ENCODE assay signal across 34 mouse cellular contexts in the genomic region with DNA sequence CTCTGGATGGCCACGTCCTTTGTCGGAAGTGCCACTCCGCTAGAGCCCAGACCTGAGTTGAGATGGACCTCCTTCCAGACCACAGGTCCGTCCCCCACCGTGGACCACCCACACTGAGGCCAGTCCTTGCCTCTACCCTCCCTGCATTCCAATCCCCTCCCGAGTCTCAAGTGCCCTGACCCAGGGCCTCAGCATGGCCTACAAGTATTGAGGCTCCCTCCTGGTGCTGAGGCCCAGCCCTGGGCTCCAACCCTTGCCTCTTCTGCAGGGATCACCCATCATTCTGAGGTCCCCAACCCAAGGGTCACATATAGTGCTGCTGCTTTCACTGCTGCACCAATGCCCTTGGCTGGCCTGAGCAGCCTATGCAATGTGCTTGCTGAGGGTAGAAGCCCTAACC. TPM values are rescaled to one million over a fixed set of nuclear protein-coding genes. Genes with fewer than 3 reads are reported as not detected.
DNase-seq lines count a peak whose midpoint lies in the region; ATAC-seq and TF ChIP-seq lines count a peak whose summit lies in the region.
"Had no signal": no experiment of that assay in that cellular context is flagged by ENCODE, and none has a peak within 500 bp of the region (broad histone marks: within the 10 kb centered on the region; RNA-seq: fewer than 3 reads in every experiment).

No protein-coding gene starts in this region.

- peaks cover 65% of the 10 kb centered on the region for H3K4me1 ChIP-seq in heart, embryonic 11.5 days (ENCODE audit: control insufficient read depth, insufficient read depth, low read length)
- peaks cover 60% of the 10 kb centered on the region for H3K4me1 ChIP-seq in lung, embryonic 16.5 days (replicated peaks; ENCODE audit: control insufficient read depth, insufficient read depth, low read length)
- H3K4me1 ChIP-seq in embryonic fibroblast, embryonic 13.5 days (ENCODE audit: control insufficient read depth, insufficient read depth, low read length), result peaks cover 26% of the 10 kb centered on the region
- H3K4me1 ChIP-seq in heart, embryonic 15.5 days (replicated peaks), result peaks cover 91% of the 10 kb centered on the region
- H3K4me1 ChIP-seq in forebrain, embryonic 15.5 days, result peaks cover 10% of the 10 kb centered on the region

- H3K9ac ChIP-seq in heart, embryonic 11.5 days (ENCODE audit: low read depth, low read length), result no peak overlapping the region; the same call in 1 of the 2 replicates
- peak overlapping the region; percentile 24; the same call in 1 of the 2 replicates for H3K9ac ChIP-seq in lung, embryonic 16.5 days (ENCODE audit: low read length)
- H3K9ac ChIP-seq in heart, embryonic 15.5 days, result no peak overlapping the region
- H3K9ac ChIP-seq in forebrain, embryonic 15.5 days (replicated peaks), result no peak overlapping the region
- H3K9ac ChIP-seq: hindbrain, embryonic 14.5 days; limb, embryonic 15.5 days; liver, embryonic 13.5 days; midbrain, embryonic 13.5 days had no signal

- 43% methylated on average over 6 of the region's 6 CpGs for WGBS in heart, embryonic 11.5 days (ENCODE audit: insufficient replicate concordance)
- WGBS in lung, embryonic 16.5 days, result 31% methylated on average over 6 of the region's 6 CpGs
- WGBS in heart, embryonic 15.5 days, result 48% methylated on average over 6 of the region's 6 CpGs
- 81% methylated on average over 6 of the region's 6 CpGs for WGBS in forebrain, embryonic 15.5 days

- TF ChIP-seq CTCF in embryonic fibroblast, embryonic 13.5 days (IDR thresholded peaks at IDR 0.05; ENCODE audit: borderline replicate concordance, insufficient read depth, low read length), result no peak

- ATAC-seq in heart, embryonic 11.5 days (replicated peaks; ENCODE audit: insufficient number of reproducible peaks, low FRiP score, low TSS enrichment), result no peak
- no peak for ATAC-seq in lung, embryonic 16.5 days (ENCODE audit: low read depth)
- ATAC-seq in heart, embryonic 15.5 days (replicated peaks; ENCODE audit: insufficient number of reproducible peaks, insufficient read depth, low FRiP score, low read depth), result no peak
- no peak for ATAC-seq in forebrain, embryonic 15.5 days (replicated peaks)
- ATAC-seq: CD4-positive, CD25-positive, alpha-beta regulatory T cell, adult 4 months; forebrain, embryonic 14.5 days; midbrain, embryonic 13.5 days had no signal

- no peak for DNase-seq in heart, adult 9 months (ENCODE audit: low spot score in 2 of 2)
- DNase-seq in lung, postnatal 36 days, result no peak
- DNase-seq in layer of hippocampus, postnatal 14 days (ENCODE audit: low spot score in 2 of 2), result no peak
- DNase-seq: adrenal gland, postnatal 14 days; cerebellum, adult 11 months; cerebellum, adult 9-10 months; cerebellum, postnatal 36 days; kidney, adult 2 months; kidney, postnatal 36 days; liver, embryonic 13.5 days; lung, adult 2 months; right cerebral cortex, postnatal 4 days had no signal

- H3K4me3 ChIP-seq in heart, embryonic 11.5 days (ENCODE audit: low read depth, low read length), result no peak overlapping the region
- no peak overlapping the region for H3K4me3 ChIP-seq in lung, embryonic 16.5 days (ENCODE audit: low read length)
- H3K4me3 ChIP-seq in embryonic fibroblast, embryonic 13.5 days (ENCODE audit: insufficient read depth, low read length), result no peak overlapping the region
- H3K4me3 ChIP-seq in heart, embryonic 15.5 days, result no peak overlapping the region
- no peak overlapping the region for H3K4me3 ChIP-seq in forebrain, embryonic 15.5 days
- H3K4me3 ChIP-seq: layer of hippocampus, adult 2 months; limb, embryonic 10.5 days; limb, embryonic 15.5 days; liver, embryonic 13.5 days; midbrain, embryonic 13.5 days had no signal

- no peaks in the 10 kb centered on the region for H3K9me3 ChIP-seq in heart, embryonic 11.5 days (replicated peaks; ENCODE audit: control insufficient read depth, low read length)
- no peaks in the 10 kb centered on the region for H3K9me3 ChIP-seq in lung, embryonic 16.5 days (ENCODE audit: control insufficient read depth, low read length)
- no peaks in the 10 kb centered on the region for H3K9me3 ChIP-seq in heart, embryonic 15.5 days (replicated peaks)
- H3K9me3 ChIP-seq in forebrain, embryonic 15.5 days, result no peaks in the 10 kb centered on the region
- H3K9me3 ChIP-seq: limb, embryonic 10.5 days; limb, embryonic 15.5 days; liver, embryonic 13.5 days; midbrain, embryonic 13.5 days had no signal

- no peaks in the 10 kb centered on the region for H3K27me3 ChIP-seq in heart, embryonic 11.5 days (ENCODE audit: control insufficient read depth, insufficient read depth, low read length)
- H3K27me3 ChIP-seq in lung, embryonic 16.5 days (ENCODE audit: control insufficient read depth, insufficient read depth, low read depth, low read length), result no peaks in the 10 kb centered on the region
- H3K27me3 ChIP-seq in heart, embryonic 15.5 days, result no peaks in the 10 kb centered on the region
- H3K27me3 ChIP-seq in forebrain, embryonic 15.5 days, result no peaks in the 10 kb centered on the region
- H3K27me3 ChIP-seq: limb, embryonic 15.5 days; liver, embryonic 13.5 days; midbrain, embryonic 13.5 days had no signal

- TF ChIP-seq POLR2A in embryonic fibroblast, embryonic 13.5 days (IDR thresholded peaks at IDR 0.05; ENCODE audit: low read depth, low read length), result 0 out of 2 replicates have a peak, but pooled peaks have one; percentile 23

- H3K27ac ChIP-seq in heart, embryonic 11.5 days (ENCODE audit: low read depth, low read length), result peak overlapping the region; percentile 35; the same call in 1 of the 2 replicates
- peak overlapping the region; percentile 45; the same call in 1 of the 2 replicates for H3K27ac ChIP-seq in lung, embryonic 16.5 days (ENCODE audit: low read length)
- H3K27ac ChIP-seq in embryonic fibroblast, embryonic 13.5 days (ENCODE audit: insufficient read depth, low read length), result no peak overlapping the region
- peak overlapping the region; percentile 43 for H3K27ac ChIP-seq in heart, embryonic 15.5 days
- H3K27ac ChIP-seq in forebrain, embryonic 15.5 days (replicated peaks), result no peak overlapping the region
- H3K27ac ChIP-seq: hindbrain, embryonic 14.5 days; layer of hippocampus, adult 2 months; limb, embryonic 10.5 days; limb, embryonic 15.5 days; liver, embryonic 13.5 days; midbrain, embryonic 13.5 days; stomach, postnatal 0 days had no signal

- H3K4me2 ChIP-seq in heart, embryonic 11.5 days, result no peak overlapping the region
- no peak overlapping the region for H3K4me2 ChIP-seq in lung, embryonic 16.5 days (ENCODE audit: low read depth, low read length)
- H3K4me2 ChIP-seq in heart, embryonic 15.5 days, result no peak overlapping the region
- no peak overlapping the region for H3K4me2 ChIP-seq in forebrain, embryonic 15.5 days (replicated peaks)
- H3K4me2 ChIP-seq: hindbrain, embryonic 14.5 days; limb, embryonic 15.5 days; liver, embryonic 13.5 days; midbrain, embryonic 13.5 days had no signal

- H3K36me3 ChIP-seq in heart, embryonic 11.5 days (ENCODE audit: control insufficient read depth, insufficient read depth, low read length), result peaks cover 40% of the 10 kb centered on the region
- H3K36me3 ChIP-seq in lung, embryonic 16.5 days (ENCODE audit: control insufficient read depth, insufficient read depth, low read length), result peaks cover 45% of the 10 kb centered on the region
- peaks cover 71% of the 10 kb centered on the region for H3K36me3 ChIP-seq in heart, embryonic 15.5 days
- H3K36me3 ChIP-seq in forebrain, embryonic 15.5 days, result peaks cover 26% of the 10 kb centered on the region

RNA-seq across cellular contexts. Expression of a gene that starts 8.5 kb away (rescaled TPM):
- polyA plus RNA-seq in heart, embryonic 11.5 days (2014; fragmentation: Nextera tagmentation; extraction: Ambion mirVana), result 159 and 177 TPM in 2 replicates
- polyA plus RNA-seq in lung, embryonic 16.5 days (2015; fragmentation: Nextera tagmentation; extraction: Ambion mirVana), result 188 and 203 TPM in 2 replicates
- 250 and 305 TPM in 2 replicates for polyA plus RNA-seq in embryonic fibroblast, embryonic 13.5 days (2011; ENCODE audit: insufficient read length, low read depth, missing spikeins)
- polyA plus RNA-seq in heart, embryonic 15.5 days (2015; fragmentation: Nextera tagmentation; extraction: Ambion mirVana), result 136 and 173 TPM in 2 replicates
- total RNA-seq in layer of hippocampus, postnatal 14 days (2021), result 10 to 100 TPM; 59.4 to 60.1 TPM
- polyA plus RNA-seq in forebrain, embryonic 15.5 days (2015; fragmentation: Nextera tagmentation; extraction: Ambion mirVana), result 33.1 and 37.6 TPM in 2 replicates

RNA-seq across cellular contexts. Expression of a gene that starts 15.2 kb away (rescaled TPM):
- polyA plus RNA-seq in heart, embryonic 11.5 days (2014; fragmentation: Nextera tagmentation; extraction: Ambion mirVana), result 1.7 and 2.3 TPM in 2 replicates
- 18.5 and 18.8 TPM in 2 replicates for polyA plus RNA-seq in lung, embryonic 16.5 days (2015; fragmentation: Nextera tagmentation; extraction: Ambion mirVana)
- polyA plus RNA-seq in embryonic fibroblast, embryonic 13.5 days (2011; ENCODE audit: insufficient read length, low read depth, missing spikeins), result 2.1 and 5.2 TPM in 2 replicates
- polyA plus RNA-seq in heart, embryonic 15.5 days (2015; fragmentation: Nextera tagmentation; extraction: Ambion mirVana), result 2.2 and 4.3 TPM in 2 replicates
- total RNA-seq in layer of hippocampus, postnatal 14 days (2021), result under 1 TPM; 0.57 to 0.71 TPM
- 0.14 and 0.20 TPM in 2 replicates for polyA plus RNA-seq in forebrain, embryonic 15.5 days (2015; fragmentation: Nextera tagmentation; extraction: Ambion mirVana)
- total RNA-seq: layer of hippocampus, adult 2 months; megakaryocyte-erythroid progenitor cell, adult 5-6 weeks had no signal

RNA-seq across cellular contexts. Expression of a gene that starts 33.5 kb away (rescaled TPM):
- polyA plus RNA-seq in heart, embryonic 11.5 days (2014; fragmentation: Nextera tagmentation; extraction: Ambion mirVana), result 0.23 and 0.25 TPM in 2 replicates
- polyA plus RNA-seq in lung, embryonic 16.5 days (2015; fragmentation: Nextera tagmentation; extraction: Ambion mirVana), result 0.10 and 0.16 TPM in 2 replicates
- polyA plus RNA-seq in embryonic fibroblast, embryonic 13.5 days (2011; ENCODE audit: insufficient read length, low read depth, missing spikeins), result 5.7 and 6.7 TPM in 2 replicates
- 0.10 and 0.24 TPM in 2 replicates for polyA plus RNA-seq in heart, embryonic 15.5 days (2015; fragmentation: Nextera tagmentation; extraction: Ambion mirVana)
- total RNA-seq in layer of hippocampus, postnatal 14 days (2021), result 10 to 100 TPM; 76.4 to 77.5 TPM
- 5.4 and 6.2 TPM in 2 replicates for polyA plus RNA-seq in forebrain, embryonic 15.5 days (2015; fragmentation: Nextera tagmentation; extraction: Ambion mirVana)
- total RNA-seq: hematopoietic stem cell, adult 5-6 weeks; megakaryocyte-erythroid progenitor cell, adult 5-6 weeks; neutrophil, adult 5-6 weeks had no signal
- polyA plus RNA-seq: CD4-positive, CD25-positive, alpha-beta regulatory T cell, adult 4 months had no signal

RNA-seq across cellular contexts. Expression of a gene that starts 42.1 kb away (rescaled TPM):
- polyA plus RNA-seq in heart, embryonic 11.5 days (2014; fragmentation: Nextera tagmentation; extraction: Ambion mirVana), result not detected in 2 replicates
- polyA plus RNA-seq in lung, embryonic 16.5 days (2015; fragmentation: Nextera tagmentation; extraction: Ambion mirVana), result not detected in 2 replicates
- polyA plus RNA-seq in embryonic fibroblast, embryonic 13.5 days (2011; ENCODE audit: insufficient read length, low read depth, missing spikeins), result not detected in 2 replicates
- polyA plus RNA-seq in heart, embryonic 15.5 days (2015; fragmentation: Nextera tagmentation; extraction: Ambion mirVana), result not detected in 2 replicates
- not detected for total RNA-seq in layer of hippocampus, postnatal 14 days (2021)
- polyA plus RNA-seq in forebrain, embryonic 15.5 days (2015; fragmentation: Nextera tagmentation; extraction: Ambion mirVana), result not detected in 2 replicates
- total RNA-seq: gastrocnemius, adult 8-10 months; hematopoietic stem cell, adult 5-6 weeks; layer of hippocampus, adult 2 months; layer of hippocampus, postnatal 25 days; left cerebral cortex, adult 8-10 months had no signal
- polyA plus RNA-seq: CD4-positive, CD25-positive, alpha-beta regulatory T cell, adult 4 months; embryonic facial prominence, embryonic 11.5 days; forebrain, embryonic 14.5 days; hindbrain, embryonic 14.5 days; kidney, adult 2 months; kidney, embryonic 16.5 days; limb, embryonic 10.5 days; limb, embryonic 15.5 days; liver, embryonic 13.5 days; midbrain, embryonic 13.5 days; stomach, postnatal 0 days had no signal

RNA-seq across cellular contexts. Expression of a gene that starts 47.3 kb away (rescaled TPM):
- not detected in 2 replicates for polyA plus RNA-seq in heart, embryonic 11.5 days (2014; fragmentation: Nextera tagmentation; extraction: Ambion mirVana)
- not detected in 2 replicates for polyA plus RNA-seq in lung, embryonic 16.5 days (2015; fragmentation: Nextera tagmentation; extraction: Ambion mirVana)
- not detected in 2 replicates for polyA plus RNA-seq in embryonic fibroblast, embryonic 13.5 days (2011; ENCODE audit: insufficient read length, low read depth, missing spikeins)
- not detected in 2 replicates for polyA plus RNA-seq in heart, embryonic 15.5 days (2015; fragmentation: Nextera tagmentation; extraction: Ambion mirVana)
- total RNA-seq in layer of hippocampus, postnatal 14 days (2021), result under 1 TPM in 1 of 2 experiments, not detected in 1; 0.36 TPM
- not detected in 2 replicates for polyA plus RNA-seq in forebrain, embryonic 15.5 days (2015; fragmentation: Nextera tagmentation; extraction: Ambion mirVana)
- total RNA-seq: gastrocnemius, adult 8-10 months; hematopoietic stem cell, adult 5-6 weeks; layer of hippocampus, adult 2 months; layer of hippocampus, postnatal 25 days; left cerebral cortex, adult 8-10 months; megakaryocyte-erythroid progenitor cell, adult 5-6 weeks had no signal
- polyA plus RNA-seq: CD4-positive, CD25-positive, alpha-beta regulatory T cell, adult 4 months; embryonic facial prominence, embryonic 11.5 days; forebrain, embryonic 14.5 days; gonadal fat pad, adult 2 months; hindbrain, embryonic 14.5 days; kidney, adult 2 months; kidney, embryonic 16.5 days; limb, embryonic 10.5 days; limb, embryonic 15.5 days; liver, embryonic 13.5 days; midbrain, embryonic 13.5 days; stomach, postnatal 0 days had no signal

Comparison
In these comparisons a context has a peak if more than half of its experiments do, and no peak if none do; other contexts are left out.
1. H3K27ac ChIP-seq: peak in heart, embryonic 11.5 days (single experiment), lung, embryonic 16.5 days (single experiment) and heart, embryonic 15.5 days (single experiment); none in embryonic fibroblast, embryonic 13.5 days (single experiment) and forebrain, embryonic 15.5 days (single experiment).